In genomic region chr2:169538906-169539305, GRCm38 (mm10) we compare ENCODE assay signal across 26 mouse cellular contexts. TPM values are rescaled to one million over a fixed set of nuclear protein-coding genes. Genes with fewer than 3 reads are reported as not detected.
A peak's percentile ranks its signal among the peaks of the same experiment; 100 is the strongest.
DNase-seq lines count a peak whose midpoint lies in the region; ATAC-seq lines count a peak whose summit lies in the region.
"Had no signal": no experiment of that assay in that cellular context is flagged by ENCODE, and none has a peak within 500 bp of the region (broad histone marks: within the 10 kb centered on the region; RNA-seq: fewer than 3 reads in every experiment).

No protein-coding gene starts in this region.

- peak; percentile 38 for DNase-seq in embryonic facial prominence, embryonic 14.5 days (ENCODE audit: low spot score)
- DNase-seq in embryonic facial prominence, embryonic 10.5 days (ENCODE audit: low spot score), result no peak
- no peak for DNase-seq in kidney, adult 11 months
- DNase-seq in kidney, postnatal 4 days, result peak; percentile 27 to 57
- no peak for DNase-seq in kidney, postnatal 36 days
- peak; percentile 53 for DNase-seq in Muller cell, postnatal 12 days (ENCODE audit: inconsistent ontology term)
- DNase-seq: adrenal gland, postnatal 10 days; adrenal gland, postnatal 36 days; cerebellum, adult 18-20 months; cerebellum, adult 9-10 months; cerebellum, postnatal 14 days; gastrocnemius, postnatal 25 days; heart, adult 18-20 months; heart, postnatal 10 days; heart, postnatal 36 days had no signal

- no peak overlapping the region for H3K27ac ChIP-seq in embryonic facial prominence, embryonic 14.5 days (replicated peaks; ENCODE audit: low read depth, low read length)
- no peak overlapping the region for H3K27ac ChIP-seq in embryonic facial prominence, embryonic 10.5 days (replicated peaks)
- no peak overlapping the region for H3K27ac ChIP-seq in kidney, embryonic 16.5 days (ENCODE audit: low read length)
- H3K27ac ChIP-seq: embryonic facial prominence, embryonic 12.5 days; forebrain, embryonic 12.5 days; forebrain, embryonic 15.5 days; heart, embryonic 15.5 days; hindbrain, embryonic 10.5 days; hindbrain, embryonic 13.5 days had no signal

- no peaks in the 10 kb centered on the region for H3K4me1 ChIP-seq in embryonic facial prominence, embryonic 14.5 days (ENCODE audit: control insufficient read depth, insufficient read depth, low read length)
- H3K4me1 ChIP-seq in embryonic facial prominence, embryonic 10.5 days, result no peaks in the 10 kb centered on the region
- peaks cover 7% of the 10 kb centered on the region; the same call in 1 of the 2 replicates for H3K4me1 ChIP-seq in kidney, embryonic 16.5 days (ENCODE audit: insufficient read depth, low read length)
- H3K4me1 ChIP-seq: embryonic facial prominence, embryonic 12.5 days; forebrain, embryonic 12.5 days; forebrain, embryonic 15.5 days; heart, embryonic 12.5 days; hindbrain, embryonic 10.5 days had no signal

- WGBS in embryonic facial prominence, embryonic 14.5 days, result 53% methylated on average over 4 of the region's 4 CpGs
- 82% methylated on average over 4 of the region's 4 CpGs for WGBS in embryonic facial prominence, embryonic 10.5 days
- 26% methylated on average over 4 of the region's 4 CpGs for WGBS in kidney, embryonic 16.5 days

- H3K36me3 ChIP-seq in embryonic facial prominence, embryonic 14.5 days (ENCODE audit: control insufficient read depth, insufficient read depth, low read length), result no peaks in the 10 kb centered on the region
- H3K36me3 ChIP-seq in embryonic facial prominence, embryonic 10.5 days (replicated peaks), result no peaks in the 10 kb centered on the region
- no peaks in the 10 kb centered on the region for H3K36me3 ChIP-seq in kidney, embryonic 16.5 days (ENCODE audit: insufficient read depth, low read length)
- H3K36me3 ChIP-seq: embryonic facial prominence, embryonic 12.5 days; forebrain, embryonic 12.5 days; forebrain, embryonic 15.5 days; heart, embryonic 12.5 days; heart, embryonic 15.5 days; hindbrain, embryonic 10.5 days; hindbrain, embryonic 13.5 days had no signal

- no peaks in the 10 kb centered on the region for H3K27me3 ChIP-seq in embryonic facial prominence, embryonic 14.5 days (replicated peaks; ENCODE audit: control insufficient read depth, insufficient read depth, low read length)
- no peaks in the 10 kb centered on the region for H3K27me3 ChIP-seq in embryonic facial prominence, embryonic 10.5 days (replicated peaks; ENCODE audit: low read depth, poor library complexity, severe bottlenecking)
- no peaks in the 10 kb centered on the region for H3K27me3 ChIP-seq in kidney, embryonic 16.5 days (ENCODE audit: insufficient read depth, low read length)
- H3K27me3 ChIP-seq: embryonic facial prominence, embryonic 12.5 days; forebrain, embryonic 12.5 days; forebrain, embryonic 15.5 days; heart, embryonic 12.5 days; heart, embryonic 15.5 days; hindbrain, embryonic 13.5 days; Patski had no signal

- H3K4me3 ChIP-seq in embryonic facial prominence, embryonic 14.5 days (ENCODE audit: low read depth, low read length), result no peak overlapping the region
- H3K4me3 ChIP-seq in embryonic facial prominence, embryonic 10.5 days, result no peak overlapping the region
- no peak overlapping the region for H3K4me3 ChIP-seq in kidney, embryonic 16.5 days (ENCODE audit: low read length)
- H3K4me3 ChIP-seq: embryonic facial prominence, embryonic 12.5 days; erythroblast, embryonic 14.5 days; forebrain, embryonic 12.5 days; forebrain, embryonic 15.5 days; heart, embryonic 12.5 days; heart, embryonic 15.5 days; hindbrain, embryonic 10.5 days; hindbrain, embryonic 13.5 days had no signal

- no peak overlapping the region for H3K9ac ChIP-seq in embryonic facial prominence, embryonic 14.5 days (ENCODE audit: low read depth, low read length)
- H3K9ac ChIP-seq in kidney, embryonic 16.5 days (replicated peaks; ENCODE audit: low read length), result no peak overlapping the region
- H3K9ac ChIP-seq: embryonic facial prominence, embryonic 12.5 days; forebrain, embryonic 12.5 days; forebrain, embryonic 15.5 days; heart, embryonic 12.5 days; heart, embryonic 15.5 days; hindbrain, embryonic 13.5 days had no signal

- no peak overlapping the region for H3K4me2 ChIP-seq in embryonic facial prominence, embryonic 14.5 days (ENCODE audit: low read depth, low read length)
- no peak overlapping the region for H3K4me2 ChIP-seq in kidney, embryonic 16.5 days (replicated peaks; ENCODE audit: low read depth, low read length)
- H3K4me2 ChIP-seq: embryonic facial prominence, embryonic 12.5 days; forebrain, embryonic 12.5 days; forebrain, embryonic 15.5 days; heart, embryonic 12.5 days; heart, embryonic 15.5 days; hindbrain, embryonic 13.5 days had no signal

- ATAC-seq in embryonic facial prominence, embryonic 14.5 days (ENCODE audit: low read depth), result no peak; the same call in 1 of the 2 replicates
- peak; percentile 54 for ATAC-seq in kidney, embryonic 16.5 days (ENCODE audit: low FRiP score, low TSS enrichment)
- ATAC-seq: forebrain, embryonic 15.5 days; Patski had no signal

- no peaks in the 10 kb centered on the region for H3K9me3 ChIP-seq in embryonic facial prominence, embryonic 14.5 days (ENCODE audit: control insufficient read depth, low read length)
- H3K9me3 ChIP-seq in embryonic facial prominence, embryonic 10.5 days, result no peaks in the 10 kb centered on the region
- no peaks in the 10 kb centered on the region for H3K9me3 ChIP-seq in kidney, embryonic 16.5 days (ENCODE audit: low read length)
- H3K9me3 ChIP-seq: embryonic facial prominence, embryonic 12.5 days; forebrain, embryonic 12.5 days; forebrain, embryonic 15.5 days; heart, embryonic 12.5 days; heart, embryonic 15.5 days; hindbrain, embryonic 10.5 days; hindbrain, embryonic 13.5 days had no signal

RNA-seq across cellular contexts. Expression of gene Gm11011, which starts 48.6 kb away (rescaled TPM):
- polyA plus RNA-seq in embryonic facial prominence, embryonic 14.5 days (2014; fragmentation: Nextera tagmentation; extraction: Ambion mirVana), result not detected in 2 replicates
- not detected in 2 replicates for polyA plus RNA-seq in embryonic facial prominence, embryonic 10.5 days (2016; fragmentation: Nextera tagmentation; extraction: Ambion mirVana)
- not detected in 2 replicates for polyA plus RNA-seq in kidney, embryonic 16.5 days (2015; fragmentation: Nextera tagmentation; extraction: Ambion mirVana)
- polyA plus RNA-seq: embryonic facial prominence, embryonic 12.5 days; erythroblast, embryonic 14.5 days; forebrain, embryonic 12.5 days; forebrain, embryonic 15.5 days; gonadal fat pad, adult 2 months; heart, embryonic 12.5 days; heart, embryonic 15.5 days; hindbrain, embryonic 10.5 days; hindbrain, embryonic 13.5 days; Patski had no signal

Comparison
In these comparisons a context has a peak if more than half of its experiments do, and no peak if none do; other contexts are left out.
1. DNase-seq: peak in embryonic facial prominence, embryonic 14.5 days (single experiment), kidney, postnatal 4 days (2 of 2) and Muller cell, postnatal 12 days (single experiment); none in embryonic facial prominence, embryonic 10.5 days (single experiment), kidney, adult 11 months (single experiment) and kidney, postnatal 36 days (0 of 2).